Mouse (Mus musculus): Measurements from ENCODE around the gene Gins2.

Gene Gins2

DNA sequence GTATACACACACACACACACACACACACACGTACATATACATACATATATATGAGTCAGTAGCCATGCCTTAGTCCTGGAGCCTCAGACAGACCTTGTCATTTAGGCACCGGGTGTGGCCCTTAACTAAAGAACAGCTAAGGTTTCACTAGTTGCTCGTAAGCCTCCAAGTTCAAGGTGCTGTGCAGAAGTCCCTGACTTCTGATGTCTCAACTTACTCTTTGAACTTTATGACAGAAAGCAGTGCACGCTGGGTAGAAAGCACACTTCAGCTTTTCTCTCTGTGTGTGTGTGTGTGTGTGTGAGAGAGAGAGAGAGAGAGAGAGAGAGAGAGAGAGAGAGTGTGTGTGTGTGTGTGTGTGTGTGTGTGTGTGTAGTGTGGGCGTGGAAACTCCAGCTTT, 44.9 kb downstream of the Gins2 start:
- DNase-seq = no peak

GRCm38 (mm10) chr8:120543416-120544055, 45.6 kb downstream of the Gins2 start:
- peak; percentile 70 to 78 for DNase-seq

- no peak for DNase-seq
Measured at GRCm38 (mm10) chr8:120542995-120543394, 46.1 kb downstream of the Gins2 start.

- peak; percentile 79 to 88 for DNase-seq
Measured at GRCm38 (mm10) chr8:120539775-120540625, 49.1 kb downstream of the Gins2 start.

GRCm38 (mm10) chr8:120539381-120539774, 49.7 kb downstream of the Gins2 start:
- no peak for DNase-seq

DNA sequence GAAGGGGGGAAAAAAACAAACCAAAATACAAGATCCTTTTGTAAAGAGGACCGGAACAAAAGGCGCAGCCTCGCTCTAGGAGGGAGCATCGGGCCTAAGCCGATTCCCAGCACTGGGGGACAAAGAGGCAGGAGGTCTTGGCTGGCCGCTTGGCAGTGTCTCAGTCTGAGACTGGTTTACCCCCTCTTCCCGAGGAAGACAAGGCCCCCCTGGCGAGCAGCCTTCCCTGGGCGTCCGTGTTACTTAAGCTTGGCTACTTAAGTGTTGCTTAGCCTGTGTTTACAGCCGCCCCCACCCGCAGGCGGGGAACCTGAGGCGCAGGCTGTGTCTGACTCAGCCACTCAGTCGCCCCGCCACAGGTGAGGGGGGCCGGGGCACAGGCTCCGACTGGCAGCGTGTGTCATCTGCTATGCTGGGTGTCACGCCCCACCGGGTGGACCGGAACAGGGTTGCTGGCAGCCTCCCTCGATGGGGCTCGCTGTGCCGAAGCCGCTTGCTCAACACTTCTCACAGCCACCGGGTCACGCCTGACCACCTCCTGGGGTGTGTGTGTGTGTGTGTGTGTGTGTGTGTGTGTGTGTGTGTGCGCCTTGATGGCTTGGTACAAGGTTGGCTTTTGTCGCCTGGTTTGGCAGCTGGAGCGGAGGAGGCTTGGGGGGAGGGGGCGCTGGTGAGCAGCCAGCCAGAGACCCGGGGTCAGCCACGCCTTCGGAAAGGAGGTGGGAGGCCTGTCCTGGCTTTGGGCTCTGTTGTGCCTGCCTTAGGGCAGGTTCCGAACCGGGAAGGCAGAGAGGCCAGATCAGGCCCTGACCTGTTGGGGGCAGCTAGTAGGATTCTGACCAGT, 50.5 kb downstream of the Gins2 start:
- peak; percentile 84 to 90 for DNase-seq

- DNase-seq = peak; percentile 82 to 84
Measured at GRCm38 (mm10) chr8:120537818-120538396, 51.2 kb downstream of the Gins2 start.

GRCm38 (mm10) chr8:120537207-120537817, 51.8 kb downstream of the Gins2 start:
- peak; percentile 88 to 90 for DNase-seq

- DNase-seq = peak; percentile 77 to 87
Measured at GRCm38 (mm10) chr8:120536306-120537206, 52.5 kb downstream of the Gins2 start.

DNA sequence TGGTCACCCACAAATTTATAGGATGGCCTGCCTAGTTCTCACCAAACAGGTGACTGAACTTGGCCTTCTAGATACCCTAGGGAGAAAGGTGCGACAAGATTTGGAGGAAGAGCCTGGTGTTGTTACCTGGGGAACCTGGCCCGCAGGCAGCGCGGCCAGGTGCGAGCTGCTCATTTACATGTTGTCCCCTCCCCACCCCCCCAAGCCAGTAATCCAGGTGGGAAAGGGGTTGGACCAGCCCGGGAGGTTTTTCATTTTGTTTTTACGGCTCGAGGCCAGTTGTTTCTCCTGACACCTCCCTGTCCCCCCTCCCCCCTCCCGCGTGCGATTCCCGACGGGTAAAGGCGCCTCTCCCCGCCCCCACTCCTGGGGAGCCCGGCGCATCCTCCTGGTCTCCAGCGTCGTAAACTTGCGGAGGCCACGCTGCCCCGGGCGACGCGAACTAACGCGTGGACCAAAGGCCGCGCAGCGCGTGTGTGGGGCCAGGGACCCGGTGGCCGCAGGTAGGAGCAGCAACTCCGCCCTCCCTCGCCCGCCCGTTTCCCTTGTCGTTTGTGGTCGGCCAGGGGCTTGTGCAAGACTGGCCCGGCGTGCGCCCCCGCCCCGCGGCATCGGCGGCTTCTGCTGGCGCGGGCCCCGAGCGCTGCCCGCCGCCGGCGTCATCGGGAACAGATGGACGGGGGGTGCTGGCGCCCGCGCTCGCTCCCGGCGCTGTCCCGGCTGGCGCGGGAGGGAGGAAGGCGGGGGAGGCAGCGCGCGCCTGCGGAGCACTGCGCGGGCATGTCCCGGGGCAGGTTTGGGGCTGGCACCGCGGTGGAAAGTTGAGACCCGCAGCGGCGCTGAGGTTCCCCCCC, 53.4 kb downstream of the Gins2 start:
- DNase-seq = peak; percentile 90 to 94

DNA sequence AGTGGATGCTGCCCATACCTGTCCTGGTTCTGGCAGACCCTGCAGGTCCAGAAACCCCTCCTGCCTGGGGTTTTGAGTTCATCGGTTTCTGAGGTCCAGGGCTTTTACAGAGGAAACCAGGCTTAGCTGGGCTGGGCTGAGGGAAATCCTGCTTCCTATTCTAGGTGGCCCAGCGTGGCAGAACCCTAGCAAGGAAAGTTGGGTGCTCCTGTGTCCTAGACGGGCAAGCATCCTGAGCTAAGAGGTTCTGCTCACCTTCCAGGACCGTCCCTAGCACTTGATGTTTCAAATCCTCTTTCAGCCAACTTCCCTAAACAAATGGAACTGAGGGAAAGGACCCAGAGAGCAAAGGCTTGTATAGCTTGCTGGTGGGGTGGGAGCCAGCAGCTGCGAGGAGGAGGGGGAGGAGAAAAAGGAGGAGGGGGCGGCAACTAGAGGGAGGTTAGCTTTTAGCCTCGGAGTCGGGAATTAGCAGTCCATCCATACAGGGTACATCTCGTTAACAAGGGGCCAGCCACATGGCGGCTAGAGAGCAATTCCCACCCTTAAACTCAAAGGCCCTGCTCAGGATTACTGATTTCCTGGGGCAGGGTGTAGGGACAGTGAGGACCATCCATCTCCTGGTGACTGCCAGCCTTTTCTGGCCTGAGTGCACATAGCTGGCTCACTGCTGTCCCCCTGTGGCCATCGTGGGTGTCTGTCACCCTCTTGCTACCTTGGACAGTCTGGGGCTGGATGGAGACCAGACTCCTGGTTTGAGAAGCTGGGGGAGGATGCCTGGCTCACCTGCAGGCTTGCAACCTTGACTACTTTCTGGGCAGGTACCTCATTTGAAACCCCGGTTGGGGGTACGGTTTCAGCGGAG, 54.4 kb downstream of the Gins2 start:
- DNase-seq = peak; percentile 94 to 95

GRCm38 (mm10) chr8:120534080-120534479, 55.0 kb downstream of the Gins2 start:
- no peak for DNase-seq

- no peak for DNase-seq
Measured at GRCm38 (mm10) chr8:120533380-120533779, 55.7 kb downstream of the Gins2 start.

DNA sequence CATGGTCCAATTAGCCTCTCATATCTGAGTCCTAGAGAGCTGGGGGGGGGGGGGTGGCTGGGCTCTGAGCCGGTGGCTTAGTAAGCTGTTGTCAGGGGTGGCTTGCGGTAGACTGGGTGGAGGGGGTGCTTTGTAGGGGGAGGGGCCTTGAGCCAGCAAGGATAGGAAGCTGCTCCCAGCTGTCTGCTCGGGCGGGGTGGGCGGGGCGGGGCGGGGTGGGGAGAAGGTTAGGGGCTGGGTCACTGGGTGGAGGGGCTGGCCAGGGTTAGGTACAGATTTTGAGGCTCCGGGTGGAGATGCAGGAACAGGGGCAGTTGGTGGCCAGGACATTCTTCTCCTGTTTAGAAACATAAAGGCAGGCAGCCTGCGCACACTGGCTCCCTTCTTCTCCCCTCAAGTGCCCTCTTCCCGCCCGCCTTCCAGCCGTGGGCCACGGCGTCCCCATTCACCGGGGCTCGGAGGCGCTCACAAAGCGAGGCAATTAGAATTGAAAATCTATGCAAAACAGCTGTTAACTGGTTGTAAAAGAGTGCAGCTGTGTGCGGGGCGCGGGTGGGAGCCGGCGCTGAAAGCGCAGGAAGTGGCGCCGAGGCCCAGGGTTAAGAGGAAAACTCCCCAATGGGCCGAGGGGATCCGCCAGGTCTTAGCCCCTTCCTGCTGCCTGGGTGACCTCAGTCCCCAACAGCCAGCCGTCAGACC, 56.4 kb downstream of the Gins2 start:
- DNase-seq = peak in 1 of 2 experiments; percentile 63

DNA sequence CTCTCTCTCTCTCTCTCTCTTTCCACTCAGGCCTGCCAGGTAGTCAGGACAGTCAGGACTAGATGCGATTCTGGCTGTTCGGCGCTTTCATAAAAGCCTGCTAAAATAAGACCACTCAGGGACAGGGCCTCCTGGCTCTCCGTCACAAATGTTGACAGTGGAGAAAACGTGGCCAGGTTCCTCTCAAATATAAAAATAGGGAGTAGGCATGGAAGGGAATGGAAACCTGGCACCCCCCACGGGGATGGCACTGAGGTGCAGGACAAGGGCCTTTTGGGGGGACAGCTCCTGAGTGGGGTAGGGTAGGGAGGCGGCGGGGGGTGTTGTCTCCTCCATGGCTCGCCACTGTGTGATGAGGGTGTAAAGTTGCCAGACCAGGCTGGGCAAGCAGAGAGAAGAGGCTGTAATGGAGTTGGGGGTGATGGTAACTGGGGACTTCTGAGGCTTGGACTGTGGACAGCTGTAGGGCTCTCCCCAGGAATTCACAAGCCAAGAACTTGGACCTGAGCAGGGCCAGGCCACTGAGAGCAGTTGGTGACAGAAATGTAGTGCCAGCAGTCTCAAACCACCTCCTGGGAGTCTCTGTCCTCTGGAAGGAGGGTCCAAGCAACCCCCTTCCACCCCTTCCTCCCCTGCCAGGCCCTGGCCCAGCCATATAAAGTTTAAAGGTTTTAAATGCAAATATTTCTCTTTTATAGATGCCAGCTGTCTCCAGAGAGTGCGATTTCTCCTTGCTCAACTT, 57.2 kb downstream of the Gins2 start:
- DNase-seq = peak; percentile 64 to 67

DNA sequence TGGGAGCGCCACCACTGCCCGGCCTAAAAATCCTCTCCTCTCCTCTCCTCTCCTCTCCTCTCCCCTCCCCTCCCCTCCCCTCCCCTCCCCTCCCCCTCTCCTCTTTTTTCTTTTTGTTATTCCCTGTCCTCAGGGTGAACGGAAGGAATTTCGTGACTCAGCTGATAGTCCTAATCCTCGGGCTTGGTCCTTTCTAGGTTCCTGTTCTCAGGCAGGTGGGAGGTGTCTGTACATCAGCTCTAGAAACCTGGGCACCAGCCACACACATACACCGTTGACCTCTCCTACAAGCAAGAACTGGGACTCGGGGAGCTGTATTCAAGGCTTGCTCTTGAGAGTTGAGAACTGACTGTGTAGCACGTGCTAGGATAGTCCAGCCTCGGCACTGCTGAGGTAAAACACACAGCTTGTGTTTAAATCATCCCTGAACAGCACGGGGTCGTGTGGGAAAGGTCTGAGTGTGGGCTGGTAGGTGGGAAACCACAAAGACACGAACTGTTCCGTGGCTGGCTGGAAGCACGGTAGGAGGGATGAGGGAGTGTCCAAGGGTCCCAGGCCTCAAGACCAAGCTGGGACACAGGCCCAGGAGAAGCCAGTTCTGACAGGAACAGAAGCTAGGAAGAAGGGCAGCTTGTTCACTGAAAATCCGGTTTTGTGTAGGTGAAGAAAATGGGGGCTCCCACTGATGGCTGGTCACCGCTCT, 58.0 kb downstream of the Gins2 start:
- DNase-seq = no peak

GRCm38 (mm10) chr8:120529226-120529625, 59.9 kb downstream of the Gins2 start:
- no peak for DNase-seq
